Mouse (Mus musculus): ENCODE measurements around the gene Rpl21. TPM values are rescaled to one million over a fixed set of nuclear protein-coding genes. Genes with fewer than 3 reads are reported as not detected.

Gene Rpl21
- polyA plus RNA-seq, 1 experiment, result not detected

DNA sequence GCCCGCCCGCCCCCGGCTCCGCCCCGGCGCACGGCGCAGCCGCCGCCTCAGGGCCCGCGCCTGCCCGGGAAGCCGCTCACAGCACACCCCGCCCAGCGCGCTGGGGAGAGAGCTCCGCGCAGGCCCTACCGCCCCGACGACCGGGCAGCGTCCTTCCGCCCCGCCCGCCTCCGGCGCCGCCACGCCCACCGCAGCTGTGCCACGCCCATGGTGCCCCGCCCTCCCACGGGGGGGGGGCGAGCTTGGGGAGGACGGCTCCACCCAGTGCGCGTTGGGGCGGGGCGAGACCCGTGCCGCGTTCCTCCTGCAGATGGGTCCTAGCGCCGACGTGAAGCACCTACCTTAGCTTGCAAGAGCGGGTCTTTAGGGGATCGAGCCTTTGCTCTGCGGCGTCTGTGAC lies 37.8 kb upstream of the Rpl21 start, which contains the start of gene Usp12:
TSS of gene Usp12 (minus strand) at position 154 of the 400 bp plus-strand sequence.
- TF ChIP-seq CTCF (IDR thresholded peaks at IDR 0.05; ENCODE audit: insufficient read depth, low read depth, low read length) (no peak), POLR2A (IDR thresholded peaks at IDR 0.05; ENCODE audit: insufficient read depth, low read depth, low read length) (0 out of 2 replicates have a peak, but pooled peaks have one; percentile 31)
- Histone ChIP-seq H3K4me1 (ENCODE audit: control insufficient read depth, insufficient read depth, low read length) (peaks cover 15% of the 10 kb centered on the region), H3K27ac (ENCODE audit: insufficient read depth, low read depth, low read length) (peak within 1 kb of the TSS; percentile 61), H3K4me3 (ENCODE audit: insufficient read depth, low read depth, low read length) (peak within 1 kb of the TSS; percentile 99)
- 1% methylated on average over 48 of the region's 51 CpGs for WGBS

DNA sequence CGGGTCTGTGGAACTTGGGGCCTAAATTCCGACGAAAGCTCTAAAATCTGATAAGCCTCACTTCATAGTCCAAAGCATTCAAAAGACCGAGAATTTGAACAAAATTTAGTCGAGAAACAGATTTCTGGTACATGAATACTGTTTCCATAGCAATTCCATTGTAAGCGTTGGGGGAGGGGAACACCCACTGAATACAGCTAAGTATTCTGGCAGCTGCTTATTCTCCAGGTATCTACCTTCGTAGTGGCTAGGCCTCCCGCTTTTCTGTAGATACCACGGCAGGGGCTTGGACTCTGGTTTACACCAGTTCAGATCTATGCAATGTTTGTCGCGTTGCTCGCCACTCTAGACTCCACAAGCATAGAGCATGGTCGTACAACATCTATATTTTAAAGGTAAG lies 37.0 kb upstream of the Rpl21 start:
- H3K4me3 ChIP-seq (ENCODE audit: insufficient read depth, low read depth, low read length), result no peak overlapping the region
- H3K4me1 ChIP-seq (ENCODE audit: control insufficient read depth, insufficient read depth, low read length), result peaks cover 15% of the 10 kb centered on the region
- no peak overlapping the region for H3K27ac ChIP-seq (ENCODE audit: insufficient read depth, low read depth, low read length)
- TF ChIP-seq CTCF (IDR thresholded peaks at IDR 0.05; ENCODE audit: insufficient read depth, low read depth, low read length), result no peak
- no peak for TF ChIP-seq POLR2A (IDR thresholded peaks at IDR 0.05; ENCODE audit: insufficient read depth, low read depth, low read length)
- 63% methylated on average over 13 of the region's 13 CpGs for WGBS

DNA sequence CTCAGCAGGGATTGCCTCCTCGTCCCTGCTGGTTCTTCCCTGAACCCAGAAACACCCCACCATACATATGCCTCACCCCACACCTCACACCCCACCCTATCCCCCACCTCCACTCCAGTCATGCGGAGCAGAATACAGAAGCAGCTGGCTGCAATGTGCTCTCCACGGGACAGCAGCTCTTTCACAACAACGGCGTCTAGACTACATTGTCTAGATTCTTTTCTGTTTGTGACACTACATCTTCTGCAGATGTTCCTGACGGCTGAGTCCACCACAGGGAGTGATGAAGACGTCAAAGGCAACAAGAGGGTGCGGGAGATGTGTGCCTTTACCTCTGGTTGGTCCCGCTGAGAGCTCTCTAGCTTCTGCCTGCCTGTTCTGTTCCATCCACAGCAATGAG lies 34.7 kb upstream of the Rpl21 start:
- TF ChIP-seq POLR2A (IDR thresholded peaks at IDR 0.05; ENCODE audit: insufficient read depth, low read depth, low read length), result no peak
- no peak for TF ChIP-seq CTCF (IDR thresholded peaks at IDR 0.05; ENCODE audit: insufficient read depth, low read depth, low read length)
- H3K4me3 ChIP-seq (ENCODE audit: insufficient read depth, low read depth, low read length), result no peak overlapping the region
- 59% methylated on average over 9 of the region's 9 CpGs for WGBS

DNA sequence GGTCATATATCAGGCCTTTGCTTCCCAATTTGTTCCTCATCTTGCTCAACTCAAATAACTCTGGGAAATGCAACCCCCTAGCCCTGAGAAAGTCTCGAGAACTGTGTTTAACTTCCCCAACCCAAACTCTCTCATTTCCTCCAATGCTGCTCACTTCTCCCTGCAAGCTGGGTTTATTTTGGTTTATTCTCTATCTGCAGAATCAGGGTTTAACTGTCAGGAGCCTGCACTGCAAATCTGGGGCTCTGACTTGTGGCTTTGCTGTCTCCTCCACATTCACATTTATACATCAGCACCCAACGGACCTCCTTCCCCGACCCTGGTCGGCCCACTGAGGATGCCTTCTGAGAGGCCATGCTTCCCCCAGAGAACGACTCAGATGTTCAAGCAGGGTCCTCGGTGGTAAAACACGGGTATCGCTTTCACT lies 26.7 kb upstream of the Rpl21 start:
- TF ChIP-seq CTCF (IDR thresholded peaks at IDR 0.05; ENCODE audit: insufficient read depth, low read depth, low read length), result no peak
- TF ChIP-seq POLR2A (IDR thresholded peaks at IDR 0.05; ENCODE audit: insufficient read depth, low read depth, low read length), result no peak
- H3K27ac ChIP-seq (ENCODE audit: insufficient read depth, low read depth, low read length), result no peak overlapping the region

More for the DNA sequence above, 34.7 kb upstream of the Rpl21 start:
- Histone ChIP-seq H3K27ac (ENCODE audit: insufficient read depth, low read depth, low read length) (no peak overlapping the region), H3K4me1 (ENCODE audit: control insufficient read depth, insufficient read depth, low read length) (peaks cover 5% of the 10 kb centered on the region; the same call in 1 of the 2 replicates)

DNA sequence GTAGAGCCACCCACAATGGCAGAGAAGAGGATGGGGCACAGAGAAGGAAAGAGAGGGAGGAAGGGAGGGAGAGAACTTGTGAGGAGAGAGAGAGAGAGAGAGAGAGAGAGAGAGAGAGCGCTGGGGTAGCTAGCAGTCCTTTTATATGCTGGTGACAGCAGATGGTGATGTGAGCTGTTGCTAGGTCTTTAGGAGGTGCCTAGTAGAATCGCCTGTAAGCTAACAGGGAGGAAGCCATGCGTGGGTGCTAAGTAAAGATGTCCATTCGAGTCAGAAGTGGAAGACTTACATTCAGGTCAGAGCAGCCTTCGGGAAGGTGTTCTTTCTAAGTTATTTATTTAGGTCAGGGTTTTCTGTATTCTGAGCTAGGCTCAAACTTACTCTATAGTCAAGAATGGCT lies 22.7 kb upstream of the Rpl21 start:
- Histone ChIP-seq H3K4me3 (ENCODE audit: insufficient read depth, low read depth, low read length) (no peak overlapping the region), H3K27ac (ENCODE audit: insufficient read depth, low read depth, low read length) (no peak overlapping the region), H3K4me1 (ENCODE audit: control insufficient read depth, insufficient read depth, low read length) (no peaks in the 10 kb centered on the region)
- WGBS, result 84% methylated on average over 5 of the region's 5 CpGs
- TF ChIP-seq CTCF (IDR thresholded peaks at IDR 0.05; ENCODE audit: insufficient read depth, low read depth, low read length) (no peak), POLR2A (IDR thresholded peaks at IDR 0.05; ENCODE audit: insufficient read depth, low read depth, low read length) (no peak)

More for the DNA sequence above, 26.7 kb upstream of the Rpl21 start:
- Histone ChIP-seq H3K4me1 (ENCODE audit: control insufficient read depth, insufficient read depth, low read length) (no peaks in the 10 kb centered on the region), H3K4me3 (ENCODE audit: insufficient read depth, low read depth, low read length) (no peak overlapping the region)
- WGBS, result 75% methylated on average over 8 of the region's 8 CpGs

DNA sequence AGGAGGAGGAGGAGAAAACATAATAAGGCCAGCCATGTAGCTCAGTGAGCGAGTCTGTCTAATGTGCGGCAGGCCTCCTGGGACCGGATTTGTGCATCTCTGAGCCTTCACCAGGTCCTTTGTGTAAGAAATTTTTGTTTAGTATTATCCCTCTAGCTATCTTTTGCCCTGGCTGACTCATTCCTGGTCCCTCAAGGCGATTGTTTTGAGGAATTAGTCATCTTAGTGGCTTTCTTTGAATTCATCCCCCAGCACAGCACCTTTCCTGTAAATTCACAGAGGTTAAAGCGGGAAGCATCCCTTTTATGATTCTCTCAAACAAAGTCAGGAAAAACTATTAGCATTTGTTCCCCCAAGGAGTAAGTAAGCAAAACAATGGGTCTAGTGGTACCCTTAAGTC lies 19.8 kb upstream of the Rpl21 start:
- H3K27ac ChIP-seq (ENCODE audit: insufficient read depth, low read depth, low read length), result no peak overlapping the region
- TF ChIP-seq POLR2A (IDR thresholded peaks at IDR 0.05; ENCODE audit: insufficient read depth, low read depth, low read length) (no peak), CTCF (IDR thresholded peaks at IDR 0.05; ENCODE audit: insufficient read depth, low read depth, low read length) (no peak)
- WGBS, result 65% methylated on average over 5 of the region's 5 CpGs
- H3K4me1 ChIP-seq (ENCODE audit: control insufficient read depth, insufficient read depth, low read length), result no peaks in the 10 kb centered on the region
- no peak overlapping the region for H3K4me3 ChIP-seq (ENCODE audit: insufficient read depth, low read depth, low read length)

DNA sequence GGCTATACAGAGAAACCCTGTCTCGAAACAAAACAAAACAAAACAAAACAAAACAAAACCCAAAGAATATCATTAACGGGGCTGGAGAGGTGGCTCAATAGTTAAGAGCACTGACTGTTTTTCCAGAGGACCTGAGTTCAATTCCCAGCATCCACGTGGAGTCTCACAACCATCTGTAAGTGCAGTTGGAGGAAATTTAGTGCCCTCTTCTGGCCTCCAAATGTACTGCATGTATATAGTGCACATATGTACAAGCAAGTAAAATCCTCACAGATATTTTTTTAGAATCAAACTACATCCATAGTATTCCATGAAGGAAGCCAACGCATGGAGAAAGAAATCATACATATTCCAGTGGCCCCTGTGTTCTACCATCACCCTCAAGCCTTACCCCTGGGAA lies 19.3 kb upstream of the Rpl21 start:
- 86% methylated on average over 4 of the region's 4 CpGs for WGBS
- Histone ChIP-seq H3K27ac (ENCODE audit: insufficient read depth, low read depth, low read length) (no peak overlapping the region), H3K4me3 (ENCODE audit: insufficient read depth, low read depth, low read length) (no peak overlapping the region), H3K4me1 (ENCODE audit: control insufficient read depth, insufficient read depth, low read length) (no peaks in the 10 kb centered on the region)
- TF ChIP-seq POLR2A (IDR thresholded peaks at IDR 0.05; ENCODE audit: insufficient read depth, low read depth, low read length) (no peak), CTCF (IDR thresholded peaks at IDR 0.05; ENCODE audit: insufficient read depth, low read depth, low read length) (no peak)

DNA sequence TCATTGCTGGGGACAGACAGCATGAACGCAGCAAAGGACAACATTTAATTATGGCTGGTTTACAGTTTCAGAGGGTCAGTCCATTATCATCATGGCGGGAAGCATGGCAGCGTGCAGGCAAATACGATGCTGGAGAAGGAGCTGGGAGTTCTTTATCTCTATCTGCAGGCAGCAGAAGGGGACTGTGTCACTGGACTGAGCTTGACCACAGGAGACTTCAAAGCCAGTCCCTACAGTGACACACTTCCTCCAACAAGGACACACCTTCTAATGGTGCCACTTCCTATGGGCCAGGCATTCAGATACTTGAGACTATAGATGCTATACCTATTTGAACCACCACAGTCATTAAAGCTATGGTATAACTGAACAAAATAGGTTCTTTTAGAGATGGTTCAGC lies 17.3 kb upstream of the Rpl21 start:
- WGBS, result 89% methylated on average over 4 of the region's 4 CpGs
- H3K4me3 ChIP-seq (ENCODE audit: insufficient read depth, low read depth, low read length), result no peak overlapping the region
- TF ChIP-seq CTCF (IDR thresholded peaks at IDR 0.05; ENCODE audit: insufficient read depth, low read depth, low read length) (no peak), POLR2A (IDR thresholded peaks at IDR 0.05; ENCODE audit: insufficient read depth, low read depth, low read length) (no peak)

DNA sequence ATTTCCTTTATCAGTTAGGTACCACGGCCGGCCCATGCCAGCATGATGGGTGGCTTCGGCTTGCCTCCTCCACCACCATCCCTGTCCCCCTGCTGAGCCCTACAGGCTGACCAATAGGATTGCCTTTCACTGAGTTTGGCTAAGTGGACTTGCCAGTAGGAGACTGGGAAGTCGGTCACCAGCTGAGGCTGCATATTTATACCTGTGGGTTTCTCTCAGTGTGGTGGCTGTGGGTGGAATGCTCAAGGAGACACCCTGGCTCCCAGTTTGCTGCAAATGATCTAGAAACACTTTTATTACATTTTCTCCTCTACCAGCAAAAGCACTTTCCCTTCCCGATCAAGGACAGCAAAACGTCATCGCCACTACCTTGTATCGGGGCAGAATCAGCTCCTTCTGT lies 15.1 kb upstream of the Rpl21 start:
- Histone ChIP-seq H3K4me3 (ENCODE audit: insufficient read depth, low read depth, low read length) (no peak overlapping the region), H3K4me1 (ENCODE audit: control insufficient read depth, insufficient read depth, low read length) (no peaks in the 10 kb centered on the region; the same call in 1 of the 2 replicates), H3K27ac (ENCODE audit: insufficient read depth, low read depth, low read length) (no peak overlapping the region)
- 89% methylated on average over 8 of the region's 8 CpGs for WGBS
- TF ChIP-seq CTCF (IDR thresholded peaks at IDR 0.05; ENCODE audit: insufficient read depth, low read depth, low read length) (no peak), POLR2A (IDR thresholded peaks at IDR 0.05; ENCODE audit: insufficient read depth, low read depth, low read length) (no peak)

More for the DNA sequence above, 17.3 kb upstream of the Rpl21 start:
- Histone ChIP-seq H3K4me1 (ENCODE audit: control insufficient read depth, insufficient read depth, low read length) (no peaks in the 10 kb centered on the region; the same call in 1 of the 2 replicates), H3K27ac (ENCODE audit: insufficient read depth, low read depth, low read length) (no peak overlapping the region)
